Mouse (Mus musculus) olfactory bulb, adult 2 months (tissue): ENCODE measurements around the gene Trmt10b.

Experiments
- CTCF ChIP-seq: fragments of 200-500 bp; IDR thresholded peaks from 2 replicates; pipeline ENCODE4 v1.5.1; 2012; ENCODE audit warnings: low read depth, mild to moderate bottlenecking, low read length, moderate library complexity; ENCODE audit not compliant: insufficient read depth
- POLR2A ChIP-seq: fragments of 200-500 bp; IDR thresholded peaks from 2 replicates; pipeline ENCODE4 v1.6.1; 2012; ENCODE audit warnings: mild to moderate bottlenecking, low read depth, low read length, moderate library complexity; ENCODE audit not compliant: insufficient read depth

DNA sequence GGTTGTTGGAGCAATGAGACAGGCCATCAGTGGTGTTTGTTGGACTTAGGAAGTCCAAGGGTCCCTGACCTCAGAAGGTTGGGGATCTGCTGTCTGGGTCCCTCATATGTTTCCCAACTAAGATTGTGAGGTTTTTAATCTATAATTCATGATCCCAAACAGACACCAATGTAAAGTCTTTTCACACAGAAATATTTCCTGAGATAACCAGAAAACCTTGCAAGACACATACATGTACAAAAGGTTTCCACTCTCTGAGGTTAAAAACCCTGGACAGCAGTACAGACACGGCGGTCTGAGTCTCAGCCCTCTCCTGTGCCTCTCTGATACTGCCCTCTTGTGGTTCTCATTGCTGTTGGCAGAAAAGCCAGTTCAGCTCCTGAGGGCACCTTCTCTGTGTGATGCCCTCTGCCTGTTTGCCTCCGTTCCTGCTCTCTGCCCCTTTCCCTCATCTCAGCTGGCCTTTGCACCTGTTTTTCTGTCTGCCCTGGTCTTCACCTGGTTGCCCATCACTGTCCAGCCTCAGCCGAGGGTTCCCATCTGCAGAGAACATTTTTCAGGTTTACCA lies 16.9 kb upstream of the Trmt10b start:
- TF ChIP-seq CTCF (no peak), POLR2A (no peak)
